Mouse (Mus musculus) embryonic fibroblast, embryonic 13.5 days (primary cell): ENCODE data around the gene Sh2b1. TPM values are rescaled to one million over a fixed set of nuclear protein-coding genes. Genes with fewer than 3 reads are reported as not detected.
"Not testable (repeated sequence)": the region's sequence is repeated elsewhere in the genome, so short reads cannot be mapped to it uniquely, and the experiment has no call there.

ENCODE experiments used
- H3K27ac ChIP-seq: 2 replicates; pipeline ENCODE4 v1.5.1; 2012; ENCODE audit warnings: low read length, control low read depth, inconsistent platforms; ENCODE audit not compliant: insufficient read depth
- H3K4me1 ChIP-seq: 2 replicates; pipeline ENCODE4 v1.6.1; 2011; ENCODE audit warnings: low read length; ENCODE audit not compliant: control insufficient read depth, insufficient read depth
- H3K4me3 ChIP-seq: 2 replicates; pipeline ENCODE4 v1.5.1; 2011; ENCODE audit warnings: mild to moderate bottlenecking, control low read depth, low read length; ENCODE audit not compliant: insufficient read depth
- CTCF ChIP-seq: IDR thresholded peaks from 2 replicates; pipeline ENCODE4 v1.5.1; 2011; ENCODE audit warnings: mild to moderate bottlenecking, control low read depth, low read length, moderate library complexity, borderline replicate concordance; ENCODE audit not compliant: insufficient read depth
- POLR2A ChIP-seq: IDR thresholded peaks from 2 replicates; pipeline ENCODE4 v1.6.1; 2011; ENCODE audit warnings: low read depth, mild to moderate bottlenecking, control low read depth, low read length, moderate library complexity
- polyA plus RNA-seq: library from polyadenylated mRNA; stranded (reverse); fragments of >200 nt; gene quantifications from 2 replicates; pipeline ENCODE4 v1.2.4, GENCODE M21; 2011; ENCODE audit warnings: low read depth; ENCODE audit not compliant: missing spikeins, insufficient read length

Sh2b1 gene
- polyA plus RNA-seq, 1 experiment = 31.3 TPM

DNA sequence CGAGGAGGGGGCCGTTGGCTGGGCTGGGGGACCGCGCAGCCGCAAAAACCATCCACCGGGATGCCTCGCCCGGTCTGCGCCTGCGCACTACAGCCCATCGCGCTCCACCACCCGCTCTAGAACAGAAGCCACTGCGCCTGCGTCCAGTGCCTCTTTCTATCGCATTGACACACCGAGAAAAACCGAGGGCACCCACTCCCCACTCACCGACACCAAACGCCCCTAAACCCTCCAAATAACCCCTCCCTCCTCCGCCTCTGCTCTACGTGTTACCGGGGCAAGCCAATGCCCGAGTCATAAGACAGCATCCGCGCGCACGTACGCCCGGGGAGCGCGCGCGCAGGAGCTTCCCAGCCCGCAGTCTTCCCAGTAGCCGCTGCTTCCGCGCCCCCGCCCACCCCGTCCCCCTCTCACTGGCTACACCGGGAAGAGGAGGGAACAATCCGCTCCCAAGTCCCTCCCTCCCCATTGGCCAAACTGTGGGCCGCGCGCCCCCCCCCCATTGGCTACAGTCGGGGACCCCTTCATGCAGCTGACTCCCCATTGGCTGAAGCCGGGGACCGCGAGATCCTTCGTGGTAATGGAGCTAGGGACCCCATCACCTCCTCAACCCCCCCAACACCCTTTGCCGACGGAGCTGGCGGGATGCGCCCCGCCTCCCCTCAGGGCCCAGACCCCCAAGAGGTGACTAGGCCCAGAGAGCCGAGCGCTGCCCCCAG lies 27.0 kb upstream of the Sh2b1 start:
- Histone ChIP-seq H3K4me1 (no peaks in the 10 kb centered on the region), H3K27ac (peak overlapping the region; percentile 98), H3K4me3 (peak overlapping the region; percentile 99)
- peak; percentile 53 for TF ChIP-seq POLR2A
- TF ChIP-seq CTCF = no peak

- Histone ChIP-seq H3K27ac (peak overlapping the region; percentile 98), H3K4me3 (peak overlapping the region; percentile 91), H3K4me1 (no peaks in the 10 kb centered on the region)
- TF ChIP-seq POLR2A = no peak; the same call in 1 of the 2 replicates
- no peak for TF ChIP-seq CTCF
Measured at GRCm38 (mm10) chr7:126501684-126502022, 26.4 kb upstream of the Sh2b1 start.

- H3K27ac ChIP-seq = no peak overlapping the region
- TF ChIP-seq POLR2A = no peak
- TF ChIP-seq CTCF = no peak
- H3K4me1 ChIP-seq = no peaks in the 10 kb centered on the region
- no peak overlapping the region for H3K4me3 ChIP-seq
Measured at GRCm38 (mm10) chr7:126499416-126499815, 24.2 kb upstream of the Sh2b1 start.

GRCm38 (mm10) chr7:126497966-126498365 lies 22.7 kb upstream of the Sh2b1 start:
- Histone ChIP-seq H3K4me3 (no peak overlapping the region), H3K4me1 (no peaks in the 10 kb centered on the region), H3K27ac (no peak overlapping the region)
- no peak for TF ChIP-seq CTCF
- TF ChIP-seq POLR2A = no peak

- Histone ChIP-seq H3K4me3 (no peak overlapping the region), H3K4me1 (no peaks in the 10 kb centered on the region), H3K27ac (no peak overlapping the region)
- TF ChIP-seq CTCF = no peak
- TF ChIP-seq POLR2A = no peak
Measured at GRCm38 (mm10) chr7:126496475-126496874, 21.3 kb upstream of the Sh2b1 start.

DNA sequence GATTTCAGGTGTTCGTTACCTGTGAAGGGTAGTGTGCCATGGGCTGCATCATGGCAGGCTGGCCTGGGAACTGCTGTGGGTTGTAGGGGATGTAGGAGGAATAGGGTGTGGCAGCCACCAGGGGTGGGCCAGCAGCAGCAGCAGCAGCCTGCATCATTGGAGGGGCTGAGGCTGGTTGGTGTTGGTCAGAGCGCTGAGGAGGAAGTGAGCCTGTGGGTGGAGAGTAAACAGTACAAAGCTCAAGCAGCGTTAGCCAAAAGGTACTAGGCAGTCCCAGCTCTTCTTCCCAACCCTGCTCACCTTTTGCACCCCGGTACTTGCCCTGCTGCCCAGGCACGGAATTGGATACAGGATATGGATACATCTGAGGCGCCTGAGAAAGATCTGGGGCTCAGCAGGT lies 18.9 kb upstream of the Sh2b1 start:
- TF ChIP-seq CTCF = no peak
- TF ChIP-seq POLR2A = no peak
- H3K4me1 ChIP-seq = no peaks in the 10 kb centered on the region
- no peak overlapping the region for H3K27ac ChIP-seq
- H3K4me3 ChIP-seq = no peak overlapping the region

DNA sequence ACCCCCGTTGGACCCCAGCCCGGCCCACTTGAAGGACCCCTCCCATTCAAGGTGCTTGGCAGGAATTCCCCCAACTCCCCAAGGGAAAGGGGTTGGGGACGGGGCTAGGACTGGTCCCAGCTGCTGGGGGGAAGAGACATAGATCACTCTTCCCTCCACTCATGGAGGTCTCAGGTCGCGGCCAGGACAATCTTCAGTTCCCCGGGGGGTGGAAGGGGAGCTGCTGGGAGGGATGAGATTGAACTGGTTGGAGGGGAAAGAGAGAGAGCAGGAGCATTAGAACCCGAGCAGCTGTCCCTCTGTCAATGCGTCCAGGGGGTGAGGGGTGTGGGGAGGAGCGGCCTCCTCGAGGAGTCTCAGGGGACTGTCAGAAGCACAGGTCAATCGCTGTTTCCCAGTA lies 16.7 kb upstream of the Sh2b1 start:
- peaks cover 4% of the 10 kb centered on the region; the same call in 1 of the 2 replicates for H3K4me1 ChIP-seq
- H3K27ac ChIP-seq = no peak overlapping the region
- no peak overlapping the region for H3K4me3 ChIP-seq
- TF ChIP-seq POLR2A (no peak), CTCF (no peak)

GRCm38 (mm10) chr7:126491005-126491404 lies 15.8 kb upstream of the Sh2b1 start:
- Histone ChIP-seq H3K4me3 (no peak overlapping the region), H3K27ac (no peak overlapping the region), H3K4me1 (peaks cover 4% of the 10 kb centered on the region; the same call in 1 of the 2 replicates)
- TF ChIP-seq CTCF (no peak), POLR2A (0 out of 2 replicates have a peak, but pooled peaks have one; percentile 12)

- not testable (repeated sequence) for H3K27ac ChIP-seq, H3K4me1 ChIP-seq
- peak overlapping the region; percentile 80 for H3K4me3 ChIP-seq
Measured at GRCm38 (mm10) chr7:126487617-126488385, 12.6 kb upstream of the Sh2b1 start.

- H3K27ac ChIP-seq = peak within 1 kb of the TSS; percentile 62
- TF ChIP-seq CTCF (no peak), POLR2A (peak; percentile 33)
Measured at GRCm38 (mm10) chr7:126487052-126487483, 11.8 kb upstream of the Sh2b1 start, which contains the start of gene Tufm. Tufm (plus strand) TSS chr7:126487361.

More at GRCm38 (mm10) chr7:126487052-126487483, 11.8 kb upstream of the Sh2b1 start, which contains the start of gene Tufm:
- peak within 1 kb of the TSS; percentile 80 for H3K4me3 ChIP-seq
- H3K4me1 ChIP-seq = peaks cover 4% of the 10 kb centered on the region; the same call in 1 of the 2 replicates
